Mouse (Mus musculus) embryonic facial prominence, embryonic 12.5 days (tissue): ENCODE data around the gene Zrsr2. TPM values are rescaled to one million over a fixed set of nuclear protein-coding genes. Genes with fewer than 3 reads are reported as not detected.

ENCODE experiments used
- ATAC-seq: fragments of 200-750 bp; cut with Nextera tagmentation; 2 replicates; pipeline ENCODE4 v1.8.0; 2017; ENCODE audit not compliant: insufficient number of reproducible peaks, insufficient read depth, low FRiP score, low TSS enrichment
- H3K27ac ChIP-seq: fragments of 300-500 bp; sonication (generic); 2 replicates; pipeline ENCODE4 v1.5.1; 2016; ENCODE audit warnings: mild to moderate bottlenecking
- H3K27me3 ChIP-seq: fragments of 300-500 bp; sonication (generic); 2 replicates; pipeline ENCODE4 v1.6.1; 2016; ENCODE audit warnings: mild to moderate bottlenecking, moderate library complexity
- H3K36me3 ChIP-seq: fragments of 300-500 bp; sonication (generic); 2 replicates; pipeline ENCODE4 v1.6.1; 2016; ENCODE audit warnings: mild to moderate bottlenecking
- H3K4me1 ChIP-seq: fragments of 300-500 bp; sonication (generic); 2 replicates; pipeline ENCODE4 v1.6.1; 2016
- H3K4me2 ChIP-seq: fragments of 300-500 bp; sonication (generic); replicated peaks from 2 replicates; pipeline ENCODE4 v1.6.1; 2016; ENCODE audit warnings: mild to moderate bottlenecking, moderate library complexity
- H3K4me3 ChIP-seq: fragments of 300-500 bp; sonication (generic); 2 replicates; pipeline ENCODE4 v1.5.1; 2016; ENCODE audit warnings: mild to moderate bottlenecking
- H3K9ac ChIP-seq: fragments of 300-500 bp; sonication (generic); 2 replicates; pipeline ENCODE4 v1.6.1; 2016; ENCODE audit warnings: mild to moderate bottlenecking, moderate library complexity
- H3K9me3 ChIP-seq: fragments of 300-500 bp; sonication (generic); 2 replicates; pipeline ENCODE4 v1.6.1; 2016; ENCODE audit warnings: mild to moderate bottlenecking, moderate library complexity
- WGBS: fragments of 180-500 bp; shearing (Covaris S2); methylation state at CpG from one replicate; pipeline ENCODE4 v1.1.7; 2016; 5-methylcytosine and 5-hydroxymethylcytosine counted together
- polyA plus RNA-seq: library from polyadenylated mRNA; unstranded; fragments of >200 nt; fragmentation: Nextera tagmentation; extraction: Ambion mirVana; gene quantifications from 2 replicates; pipeline ENCODE4 v1.2.1, GENCODE M21; 2016

The Zrsr2 gene
- polyA plus RNA-seq, 1 experiment from 2014 or later = 82.9 TPM

- Histone ChIP-seq H3K4me2 (no peak overlapping the region), H3K4me1 (no peaks in the 10 kb centered on the region), H3K27me3 (0 out of 2 replicates have a peak, but pooled peaks cover 4% of the 10 kb centered on the region), H3K36me3 (peaks cover 10% of the 10 kb centered on the region; the same call in 1 of the 2 replicates), H3K27ac (no peak overlapping the region), H3K4me3 (no peak overlapping the region), H3K9ac (no peak overlapping the region), H3K9me3 (no peaks in the 10 kb centered on the region)
- ATAC-seq = no peak
- whole genome bisulfite sequencing = 90% methylated on average over 6 of the region's 6 CpGs
Measured at GRCm38 (mm10) chrX:163938587-163938986, 19.9 kb downstream of the Zrsr2 start.

GRCm38 (mm10) chrX:163934731-163935130 lies 23.7 kb downstream of the Zrsr2 start:
- Histone ChIP-seq H3K4me1 (no peaks in the 10 kb centered on the region), H3K9ac (no peak overlapping the region), H3K4me2 (no peak overlapping the region), H3K27ac (no peak overlapping the region), H3K4me3 (no peak overlapping the region), H3K9me3 (no peaks in the 10 kb centered on the region), H3K27me3 (0 out of 2 replicates have a peak, but pooled peaks cover 4% of the 10 kb centered on the region), H3K36me3 (no peaks in the 10 kb centered on the region)
- WGBS = 85% methylated on average over 8 of the region's 8 CpGs
- no peak for ATAC-seq

- no peak overlapping the region for H3K4me2 ChIP-seq
- H3K9me3 ChIP-seq = no peaks in the 10 kb centered on the region
- no peak overlapping the region for H3K9ac ChIP-seq
- no peak overlapping the region for H3K27ac ChIP-seq
- H3K4me3 ChIP-seq = no peak overlapping the region
- H3K27me3 ChIP-seq = no peaks in the 10 kb centered on the region
- no peak for ATAC-seq
- no peaks in the 10 kb centered on the region for H3K36me3 ChIP-seq
- H3K4me1 ChIP-seq = no peaks in the 10 kb centered on the region
Measured at GRCm38 (mm10) chrX:163929550-163929949, 28.9 kb downstream of the Zrsr2 start.

- H3K9ac ChIP-seq = no peak overlapping the region
- no peaks in the 10 kb centered on the region for H3K36me3 ChIP-seq
- no peak overlapping the region for H3K27ac ChIP-seq
- H3K27me3 ChIP-seq = no peaks in the 10 kb centered on the region
- ATAC-seq = no peak
- no peak overlapping the region for H3K4me3 ChIP-seq
- H3K9me3 ChIP-seq = peaks cover 2% of the 10 kb centered on the region; the same call in 1 of the 2 replicates
- H3K4me2 ChIP-seq = no peak overlapping the region
- H3K4me1 ChIP-seq = no peaks in the 10 kb centered on the region
Measured at GRCm38 (mm10) chrX:163912791-163913190, 45.7 kb downstream of the Zrsr2 start.

- peak overlapping the region; percentile 55 for H3K9ac ChIP-seq
- H3K9me3 ChIP-seq = peaks cover 2% of the 10 kb centered on the region; the same call in 1 of the 2 replicates
- H3K27me3 ChIP-seq = no peaks in the 10 kb centered on the region
- H3K4me3 ChIP-seq = peak overlapping the region; percentile 55
- 21% methylated on average over 29 of the region's 34 CpGs for WGBS
- H3K27ac ChIP-seq = peak overlapping the region; percentile 80
- H3K4me1 ChIP-seq = no peaks in the 10 kb centered on the region
- peak overlapping the region; percentile 52 for H3K4me2 ChIP-seq
- no peaks in the 10 kb centered on the region for H3K36me3 ChIP-seq
- ATAC-seq = peak; percentile 11; the same call in 1 of the 2 replicates
Measured at GRCm38 (mm10) chrX:163909381-163909780, 49.1 kb downstream of the Zrsr2 start.

GRCm38 (mm10) chrX:163908337-163909250 lies 49.9 kb downstream of the Zrsr2 start, which contains the start of gene Ap1s2:
Gene Ap1s2, plus strand, starts transcription at chrX:163909017.
- no peaks in the 10 kb centered on the region for H3K27me3 ChIP-seq
- no peaks in the 10 kb centered on the region for H3K4me1 ChIP-seq
- no peaks in the 10 kb centered on the region for H3K36me3 ChIP-seq
- peak within 1 kb of the TSS; percentile 55 for H3K4me3 ChIP-seq
- WGBS = 29% methylated on average over 65 of the region's 80 CpGs
- peak; percentile 100 for ATAC-seq
- peak within 1 kb of the TSS; percentile 83 for H3K27ac ChIP-seq
- H3K9ac ChIP-seq = peak within 1 kb of the TSS; percentile 55
- peak within 1 kb of the TSS; percentile 52 for H3K4me2 ChIP-seq
- H3K9me3 ChIP-seq = peaks cover 2% of the 10 kb centered on the region; the same call in 1 of the 2 replicates

GRCm38 (mm10) chrX:163908003-163908336 lies 50.5 kb downstream of the Zrsr2 start:
- H3K4me1 ChIP-seq = no peaks in the 10 kb centered on the region
- ATAC-seq = no peak
- 31% methylated on average over 8 of the region's 8 CpGs for WGBS
- peak overlapping the region; percentile 48 for H3K4me2 ChIP-seq
- H3K27ac ChIP-seq = no peak overlapping the region
- H3K36me3 ChIP-seq = no peaks in the 10 kb centered on the region
- H3K9ac ChIP-seq = no peak overlapping the region
- peaks cover 2% of the 10 kb centered on the region; the same call in 1 of the 2 replicates for H3K9me3 ChIP-seq
- H3K4me3 ChIP-seq = peak overlapping the region; percentile 55
- H3K27me3 ChIP-seq = no peaks in the 10 kb centered on the region

GRCm38 (mm10) chrX:163906861-163907260 lies 51.6 kb downstream of the Zrsr2 start:
- Histone ChIP-seq H3K4me2 (no peak overlapping the region), H3K4me3 (no peak overlapping the region), H3K9ac (no peak overlapping the region), H3K4me1 (no peaks in the 10 kb centered on the region), H3K9me3 (peaks cover 2% of the 10 kb centered on the region; the same call in 1 of the 2 replicates), H3K27ac (no peak overlapping the region), H3K36me3 (no peaks in the 10 kb centered on the region), H3K27me3 (no peaks in the 10 kb centered on the region)
- ATAC-seq = no peak
- WGBS = 85% methylated on average over 2 of the region's 2 CpGs

GRCm38 (mm10) chrX:163899431-163900020 lies 58.9 kb downstream of the Zrsr2 start:
- H3K27me3 ChIP-seq = no peaks in the 10 kb centered on the region
- H3K9me3 ChIP-seq = no peaks in the 10 kb centered on the region
- H3K27ac ChIP-seq = no peak overlapping the region
- no peaks in the 10 kb centered on the region for H3K36me3 ChIP-seq
- H3K4me2 ChIP-seq = no peak overlapping the region
- 57% methylated on average over 5 of the region's 5 CpGs for WGBS
- no peaks in the 10 kb centered on the region for H3K4me1 ChIP-seq
- no peak overlapping the region for H3K4me3 ChIP-seq
- H3K9ac ChIP-seq = no peak overlapping the region
- no peak for ATAC-seq

- Histone ChIP-seq H3K4me1 (no peaks in the 10 kb centered on the region), H3K4me2 (no peak overlapping the region), H3K9ac (no peak overlapping the region), H3K9me3 (no peaks in the 10 kb centered on the region), H3K36me3 (no peaks in the 10 kb centered on the region), H3K27me3 (no peaks in the 10 kb centered on the region), H3K27ac (no peak overlapping the region), H3K4me3 (no peak overlapping the region)
- ATAC-seq = no peak
- WGBS = 65% methylated on average over 1 of the region's 1 CpGs
Measured at GRCm38 (mm10) chrX:163897354-163897753, 61.1 kb downstream of the Zrsr2 start.

GRCm38 (mm10) chrX:163885539-163885981 lies 72.9 kb downstream of the Zrsr2 start:
- 57% methylated on average over 4 of the region's 4 CpGs for WGBS
- ATAC-seq = no peak

More at GRCm38 (mm10) chrX:163885539-163885981, 72.9 kb downstream of the Zrsr2 start:
- Histone ChIP-seq H3K4me3 (no peak overlapping the region), H3K36me3 (no peaks in the 10 kb centered on the region), H3K9me3 (no peaks in the 10 kb centered on the region), H3K27me3 (no peaks in the 10 kb centered on the region), H3K9ac (no peak overlapping the region), H3K4me2 (no peak overlapping the region), H3K4me1 (no peaks in the 10 kb centered on the region), H3K27ac (no peak overlapping the region)
